Mouse (Mus musculus) B cell, adult (primary cell): ENCODE data around the gene Slc37a3. TPM values are rescaled to one million over a fixed set of nuclear protein-coding genes. Genes with fewer than 3 reads are reported as not detected.

Source experiments
- total RNA-seq: library from RNA; stranded (reverse); gene quantifications from 4 replicates; pipeline ENCODE4 v1.2.4, GENCODE M21; 2023; ENCODE audit not compliant: inconsistent age

Gene Slc37a3
- total RNA-seq: 38.9 to 44.2 TPM (median 42.2 TPM) in 4 replicates

GRCm38 (mm10) chr6:39377311-39377827 lies at the start of gene Slc37a3:
Gene Slc37a3 (minus strand): TSS chr6:39377675.

DNA sequence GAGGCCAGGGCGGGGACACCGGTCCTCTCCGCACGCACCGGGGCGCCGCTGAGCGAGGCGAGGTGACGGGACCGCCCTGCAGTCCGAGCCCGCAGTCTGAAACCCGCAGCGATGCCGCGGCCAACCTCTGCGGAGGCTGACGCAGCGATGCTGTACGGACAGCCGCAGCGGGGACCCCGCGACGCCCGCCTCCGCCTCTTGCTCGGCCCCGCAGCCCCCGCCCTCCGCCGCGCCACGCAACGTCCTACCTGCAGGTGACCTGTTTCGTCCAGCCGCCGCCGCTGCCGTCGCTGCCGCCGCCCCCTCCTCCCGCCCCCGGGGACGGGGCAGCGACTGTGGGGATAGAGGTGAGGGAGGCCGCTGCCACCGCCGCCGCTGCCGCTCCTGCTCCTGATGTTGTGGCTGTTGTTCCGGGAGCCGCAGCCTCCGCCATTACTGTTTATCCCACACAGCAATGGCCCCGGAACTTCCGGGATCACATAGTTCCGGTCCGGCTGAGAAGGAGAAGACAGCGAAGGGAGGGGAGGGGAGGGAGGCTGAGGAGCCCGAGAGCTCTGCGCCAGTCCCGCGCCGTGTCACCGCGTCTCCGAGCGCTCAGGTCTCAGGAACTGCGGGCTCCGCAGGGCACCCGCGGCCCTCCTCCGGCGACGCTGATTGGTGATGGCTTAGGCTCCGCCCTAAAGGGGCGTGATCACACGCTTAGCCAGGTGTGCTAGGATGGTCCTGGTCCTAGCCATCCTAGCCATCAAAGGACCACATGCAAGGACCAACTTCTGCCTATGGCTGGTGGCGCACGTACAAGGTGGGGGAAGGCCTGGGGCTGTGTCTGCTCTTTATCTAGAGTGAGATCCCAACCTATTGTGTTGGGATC lies 42.6 kb upstream of the Slc37a3 start, which contains the start of gene Mkrn1:
TSS of gene Mkrn1 (minus strand) at position 612 of the 871 bp plus-strand sequence.

GRCm38 (mm10) chr6:39381125-39381880 lies 3.8 kb upstream of the Slc37a3 start, which contains the start of gene Rab19:
Gene Rab19 (plus strand): TSS chr6:39381175.

Other genes with a start within 250 kb of the Slc37a3 start
- gene Kdm7a, start 170.9 kb downstream of the Slc37a3 start, total RNA-seq: 88.2 to 97.3 TPM (median 91.9 TPM) in 4 replicates
- 8.3 to 10.9 TPM (median 9.2 TPM) in 4 replicates for gene Rab19, start 3.5 kb upstream of the Slc37a3 start, total RNA-seq
- 79.1 to 90.5 TPM (median 88.4 TPM) in 4 replicates for gene Mkrn1, start 42.8 kb upstream of the Slc37a3 start, total RNA-seq
- gene Dennd2a, start 180.2 kb upstream of the Slc37a3 start, total RNA-seq: 0.45 to 0.48 TPM in 2 of 4 replicates, not detected in the others
- gene Adck2, start 196.2 kb upstream of the Slc37a3 start, total RNA-seq: 31.6 to 42.3 TPM (median 37.2 TPM) in 4 replicates
- gene Gm42420, start 208.1 kb upstream of the Slc37a3 start, total RNA-seq: not detected in 4 replicates
- gene Ndufb2, start 214.9 kb upstream of the Slc37a3 start, total RNA-seq: 41.1 to 55.7 TPM (median 45.0 TPM) in 4 replicates